Mouse (Mus musculus) ES-Bruce4 (cell line): ENCODE results near the gene AC129217.1. TPM values are rescaled to one million over a fixed set of nuclear protein-coding genes. Genes with fewer than 3 reads are reported as not detected.

ENCODE experiments used
- H3K27ac ChIP-seq: 2 replicates; pipeline ENCODE4 v1.5.1; 2012; ENCODE audit warnings: low read length, inconsistent platforms; ENCODE audit not compliant: insufficient read depth
- H3K27me3 ChIP-seq: 2 replicates; pipeline ENCODE4 v1.6.1; 2012; ENCODE audit warnings: mild to moderate bottlenecking, low read length, inconsistent platforms; ENCODE audit not compliant: control insufficient read depth, poor library complexity, insufficient read depth, severe bottlenecking
- H3K36me3 ChIP-seq: 2 replicates; pipeline ENCODE4 v1.6.1; 2012; ENCODE audit warnings: inconsistent platforms, mild to moderate bottlenecking, low read length, moderate library complexity; ENCODE audit not compliant: control insufficient read depth, poor library complexity, insufficient read depth, severe bottlenecking
- H3K4me1 ChIP-seq: one replicate; pipeline ENCODE4 v1.8.1; 2011; ENCODE audit warnings: low read length; ENCODE audit not compliant: control insufficient read depth, insufficient read depth
- H3K4me3 ChIP-seq: 2 replicates; pipeline ENCODE4 v1.5.1; 2011; ENCODE audit warnings: low read depth, mild to moderate bottlenecking, low read length
- H3K9ac ChIP-seq: 2 replicates; pipeline ENCODE4 v1.6.1; 2012; ENCODE audit warnings: low read depth, mild to moderate bottlenecking, inconsistent platforms; ENCODE audit not compliant: poor library complexity, severe bottlenecking
- H3K9me3 ChIP-seq: replicated peaks from 2 replicates; pipeline ENCODE4 v1.6.1; 2012; ENCODE audit warnings: mild to moderate bottlenecking, low read length, inconsistent platforms; ENCODE audit not compliant: control insufficient read depth, poor library complexity, insufficient read depth, severe bottlenecking
- CTCF ChIP-seq: IDR thresholded peaks from one replicate; pipeline ENCODE4 v1.8.1; 2011; ENCODE audit warnings: low read depth, low read length
- EP300 ChIP-seq: IDR thresholded peaks from 2 replicates; pipeline ENCODE4 v1.6.1; 2011; ENCODE audit warnings: low read depth, low read length; ENCODE audit not compliant: insufficient read depth
- POLR2A ChIP-seq: IDR thresholded peaks from one replicate; pipeline ENCODE4 v1.8.1; 2011; ENCODE audit warnings: low read length; ENCODE audit not compliant: insufficient read depth
- polyA plus RNA-seq: library from polyadenylated mRNA; stranded (reverse); fragments of >200 nt; gene quantifications from 2 replicates; pipeline ENCODE4 v1.2.4, GENCODE M21; 2011; ENCODE audit warnings: low read depth; ENCODE audit not compliant: missing spikeins, insufficient read depth, insufficient read length

The AC129217.1 gene
- polyA plus RNA-seq, 1 experiment = 87.2 TPM

DNA sequence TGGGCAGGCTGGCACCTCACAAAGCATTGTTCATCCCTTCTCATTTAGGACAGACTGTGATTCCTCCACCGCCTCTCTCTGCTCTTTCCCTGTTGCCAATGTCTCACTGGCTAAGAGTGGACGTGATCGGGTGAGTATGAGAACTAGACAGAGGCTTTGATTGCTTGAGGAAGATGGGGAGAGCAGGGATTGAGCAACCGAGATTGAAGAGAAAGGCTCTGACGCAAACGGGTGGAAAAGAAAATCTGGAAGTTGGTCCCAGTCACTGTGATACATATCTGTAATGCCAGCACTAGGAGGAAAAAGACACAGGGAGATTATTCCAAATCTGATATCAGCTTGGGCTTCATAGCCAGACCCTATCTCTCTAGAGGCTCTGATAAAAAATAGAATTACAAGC lies 13.4 kb downstream of the AC129217.1 start:
- TF ChIP-seq POLR2A (no peak), CTCF (no peak), EP300 (no peak)
- Histone ChIP-seq H3K9ac (no peak overlapping the region), H3K36me3 (peaks cover 13% of the 10 kb centered on the region), H3K27ac (no peak overlapping the region), H3K4me3 (no peak overlapping the region), H3K4me1 (peaks cover 2% of the 10 kb centered on the region), H3K9me3 (no peaks in the 10 kb centered on the region), H3K27me3 (no peaks in the 10 kb centered on the region)

DNA sequence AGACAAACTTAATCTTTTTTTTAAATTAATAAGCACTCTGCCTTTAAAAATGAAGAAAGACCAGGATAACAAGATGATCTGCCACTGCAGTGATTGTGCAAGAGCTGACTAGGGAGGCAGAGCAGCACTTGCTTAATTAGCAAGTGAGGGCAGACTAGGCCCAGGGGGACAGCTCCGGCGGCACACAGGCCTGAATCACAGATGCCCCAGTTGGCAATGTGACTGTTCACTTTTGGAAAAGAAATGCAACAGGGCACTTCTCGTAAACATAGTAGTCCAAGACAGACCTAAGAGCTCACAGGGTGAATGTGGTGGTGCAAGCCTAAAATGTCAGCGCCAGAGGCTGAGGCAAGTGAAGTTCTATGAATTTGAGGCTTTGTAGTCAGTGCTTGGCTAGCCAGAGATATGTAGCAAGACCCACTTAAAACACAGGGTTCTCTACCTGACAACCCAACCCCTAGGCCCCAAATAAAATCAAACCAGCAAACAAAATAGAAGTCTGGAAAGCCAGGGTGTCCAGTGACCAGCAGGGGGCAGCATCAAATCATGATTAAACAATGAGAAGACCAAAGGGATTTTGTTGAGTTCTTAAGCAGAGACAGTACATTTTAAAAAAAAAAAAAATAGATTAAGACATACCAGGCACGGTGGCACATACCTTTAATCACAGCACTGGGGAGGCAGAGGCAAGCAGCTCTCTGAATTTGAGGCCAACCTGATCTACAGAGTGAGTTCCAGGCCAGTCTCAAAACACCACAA lies 15.0 kb downstream of the AC129217.1 start:
- no peak overlapping the region for H3K9ac ChIP-seq
- no peaks in the 10 kb centered on the region for H3K27me3 ChIP-seq
- no peak overlapping the region for H3K4me3 ChIP-seq
- no peaks in the 10 kb centered on the region for H3K9me3 ChIP-seq
- no peak overlapping the region for H3K27ac ChIP-seq
- TF ChIP-seq POLR2A = no peak
- peaks cover 2% of the 10 kb centered on the region for H3K4me1 ChIP-seq
- H3K36me3 ChIP-seq = peaks cover 13% of the 10 kb centered on the region

DNA sequence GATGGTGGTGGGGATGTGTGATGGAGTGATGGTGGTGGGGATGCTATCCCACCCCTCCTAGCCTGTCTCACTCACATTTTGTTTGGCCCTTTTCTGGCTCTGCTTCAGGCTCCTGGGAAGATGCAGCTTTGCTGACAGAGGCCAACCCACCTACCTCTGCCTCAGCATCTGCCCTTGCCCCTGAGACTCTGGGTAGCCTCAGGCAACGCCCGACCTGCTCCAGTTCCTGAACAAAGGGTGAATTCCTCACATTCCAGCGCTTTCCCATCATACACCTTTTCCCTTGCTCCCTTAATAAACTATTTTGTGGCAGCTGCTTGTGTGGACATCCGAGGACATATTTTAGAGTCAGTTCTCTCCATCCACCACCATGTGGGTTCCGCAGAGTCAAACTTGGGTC lies 18.8 kb downstream of the AC129217.1 start:
- Histone ChIP-seq H3K27ac (no peak overlapping the region), H3K4me3 (no peak overlapping the region), H3K36me3 (peaks cover 7% of the 10 kb centered on the region), H3K9me3 (no peaks in the 10 kb centered on the region), H3K4me1 (peaks cover 2% of the 10 kb centered on the region), H3K27me3 (no peaks in the 10 kb centered on the region), H3K9ac (no peak overlapping the region)
- TF ChIP-seq CTCF (no peak), EP300 (peak; percentile 49; the same call in 1 of the 2 replicates)

DNA sequence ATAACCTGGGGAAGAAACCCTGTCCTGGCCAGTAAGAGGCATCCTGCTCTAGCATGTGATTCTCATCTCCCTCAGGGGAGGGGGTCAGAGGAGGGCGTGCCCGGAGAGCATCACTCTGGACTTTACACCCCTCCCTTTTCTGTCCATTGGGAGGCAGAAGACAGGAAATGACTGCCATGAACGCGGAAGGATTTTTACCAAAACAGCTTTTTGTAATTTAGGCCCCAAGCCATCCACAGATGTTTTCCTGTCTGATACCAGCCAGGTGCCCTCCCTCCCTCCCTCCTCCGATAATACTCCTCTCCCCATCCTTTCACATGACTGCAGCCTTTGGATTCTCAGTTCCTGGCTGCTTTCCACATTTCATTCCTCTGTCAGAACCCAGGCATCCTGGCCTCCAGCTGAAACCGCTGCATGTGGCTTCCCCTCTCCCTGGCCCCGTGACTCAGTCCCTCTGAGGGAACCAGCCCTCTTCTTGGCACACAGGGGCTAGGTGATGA lies 20.9 kb downstream of the AC129217.1 start, which contains the start of gene Lrrn4cl:
TSS of gene Lrrn4cl (plus strand) at position 367 of the 500 bp plus-strand sequence.
- H3K36me3 ChIP-seq = peaks cover 7% of the 10 kb centered on the region
- no peaks in the 10 kb centered on the region for H3K27me3 ChIP-seq
- TF ChIP-seq POLR2A = peak; percentile 9
- TF ChIP-seq CTCF = no peak
- no peak for TF ChIP-seq EP300
- H3K9ac ChIP-seq = peak within 1 kb of the TSS; percentile 66
- H3K4me3 ChIP-seq = peak within 1 kb of the TSS; percentile 62
- peak within 1 kb of the TSS; percentile 58 for H3K27ac ChIP-seq
- H3K4me1 ChIP-seq = peaks cover 2% of the 10 kb centered on the region
- H3K9me3 ChIP-seq = no peaks in the 10 kb centered on the region

DNA sequence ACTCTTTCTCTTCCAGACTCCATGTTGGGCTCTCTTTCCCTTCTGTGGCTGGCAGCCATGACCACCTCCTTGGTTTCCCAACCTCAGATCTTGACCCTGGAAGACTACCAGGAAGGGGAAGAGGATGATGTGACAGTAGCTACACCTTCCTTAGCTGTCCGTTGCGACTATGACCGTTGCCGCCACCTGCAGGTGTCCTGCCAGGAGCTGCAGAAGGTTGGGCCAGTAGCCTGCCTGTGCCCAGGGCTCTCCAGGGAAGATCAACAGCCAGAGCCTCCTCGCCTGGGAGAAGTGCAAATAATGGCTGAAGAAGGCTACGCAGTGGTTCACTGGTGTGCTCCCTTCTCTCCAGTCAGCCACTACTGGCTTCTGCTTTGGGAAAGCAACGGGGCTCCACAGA lies 22.1 kb downstream of the AC129217.1 start:
- no peak for TF ChIP-seq EP300
- peak; percentile 47 for TF ChIP-seq CTCF
- Histone ChIP-seq H3K9me3 (no peaks in the 10 kb centered on the region), H3K4me3 (peak overlapping the region; percentile 46), H3K27me3 (no peaks in the 10 kb centered on the region), H3K9ac (0 out of 2 replicates have a peak overlapping the region, but pooled peaks have one; percentile 9), H3K36me3 (peaks cover 2% of the 10 kb centered on the region), H3K27ac (no peak overlapping the region), H3K4me1 (peaks cover 2% of the 10 kb centered on the region)

DNA sequence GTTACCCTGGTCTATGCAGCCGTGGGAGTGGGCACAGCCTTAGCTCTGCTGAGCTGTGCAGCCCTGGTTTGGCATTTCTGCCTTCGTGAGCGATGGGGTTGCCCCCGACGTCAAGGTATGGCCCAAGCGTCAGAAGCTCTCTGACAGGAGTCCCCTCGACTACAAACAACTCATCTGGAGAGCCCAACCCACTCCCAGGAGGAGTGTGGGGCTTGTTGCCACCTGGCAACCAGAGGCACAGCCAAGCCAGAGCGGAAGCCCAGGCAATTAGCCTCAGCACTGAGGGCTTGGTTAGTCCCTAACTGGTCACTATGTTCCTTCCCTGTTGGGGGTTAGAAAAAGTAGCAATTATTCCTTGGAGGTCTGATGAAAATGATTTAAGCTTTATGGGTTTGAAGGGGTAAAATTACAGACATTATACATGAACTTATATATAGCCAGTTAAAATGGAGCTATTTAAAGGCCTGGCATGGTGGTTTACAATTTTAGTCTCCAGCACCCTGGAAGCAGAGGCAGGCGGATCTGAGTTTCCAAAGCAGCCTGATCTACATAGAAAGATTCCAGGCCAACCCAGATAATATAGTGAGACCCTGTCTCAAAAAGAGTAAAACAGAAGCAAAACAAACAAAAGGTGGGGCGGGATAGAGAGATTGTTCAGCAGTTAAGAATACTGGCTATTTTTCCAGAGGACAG lies 22.8 kb downstream of the AC129217.1 start:
- Histone ChIP-seq H3K4me1 (peaks cover 2% of the 10 kb centered on the region), H3K27ac (no peak overlapping the region), H3K36me3 (no peaks in the 10 kb centered on the region), H3K4me3 (peak overlapping the region; percentile 46), H3K9me3 (no peaks in the 10 kb centered on the region), H3K27me3 (no peaks in the 10 kb centered on the region), H3K9ac (0 out of 2 replicates have a peak overlapping the region, but pooled peaks have one; percentile 9)
- TF ChIP-seq EP300 (no peak), CTCF (no peak), POLR2A (no peak)
